ENCODE assay signal across 32 mouse cellular contexts in the genomic region with DNA sequence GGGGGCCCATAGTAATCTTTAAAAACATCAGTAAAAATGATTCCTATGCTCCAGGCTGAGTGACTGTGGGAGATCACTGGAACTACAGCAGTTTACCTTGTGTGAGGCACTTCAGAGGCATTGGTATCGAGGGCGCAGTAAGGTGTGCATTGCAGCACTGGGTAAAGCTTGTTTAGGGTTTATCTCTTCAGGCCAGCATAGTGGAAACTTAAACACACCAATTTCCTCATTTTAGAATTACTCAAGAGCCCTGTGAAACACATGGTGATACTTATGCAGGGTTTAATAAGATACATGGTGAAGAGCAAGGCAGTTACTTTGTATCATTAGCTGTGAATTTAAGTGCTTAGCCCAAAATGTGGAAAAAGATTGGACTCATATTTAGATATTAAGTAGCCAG. TPM values are rescaled to one million over a fixed set of nuclear protein-coding genes. Genes with fewer than 3 reads are reported as not detected.
A peak's percentile ranks its signal among the peaks of the same experiment; 100 is the strongest.
DNase-seq lines count a peak whose midpoint lies in the region; ATAC-seq and TF ChIP-seq lines count a peak whose summit lies in the region.
"Had no signal": no experiment of that assay in that cellular context is flagged by ENCODE, and none has a peak within 500 bp of the region (broad histone marks: within the 10 kb centered on the region; RNA-seq: fewer than 3 reads in every experiment).

No protein-coding gene starts in this region.

- H3K36me3 ChIP-seq in MEL (ENCODE audit: control insufficient read depth in 1 of 2, insufficient read depth in 2 of 2, low read length in 2 of 2) = no peaks in the 10 kb centered on the region
- no peaks in the 10 kb centered on the region for H3K36me3 ChIP-seq in liver, postnatal 0 days (replicated peaks; ENCODE audit: insufficient read depth, low read length)
- H3K36me3 ChIP-seq: embryonic facial prominence, embryonic 13.5 days; heart, embryonic 12.5 days; heart, embryonic 15.5 days had no signal

- H3K79me2 ChIP-seq in MEL (ENCODE audit: control insufficient read depth, insufficient read depth, low read length, poor library complexity) = no peaks in the 10 kb centered on the region

- DNase-seq in layer of hippocampus, adult 2 months (ENCODE audit: low spot score in 2 of 2) = no peak
- DNase-seq in layer of hippocampus, adult 18-20 months (ENCODE audit: low spot score in 2 of 2) = no peak
- peak; percentile 5 for DNase-seq in MEL (ENCODE audit: low read depth, low spot score)
- no peak for DNase-seq in liver, postnatal 0 days
- DNase-seq in frontal cortex, postnatal 10 days (ENCODE audit: low spot score in 2 of 2) = no peak
- DNase-seq: adrenal gland, postnatal 10 days; adrenal gland, postnatal 36 days; cerebellum, adult 11 months; cerebellum, adult 2 months; cerebellum, adult 9-11 months; cerebellum, postnatal 25 days; embryo, embryonic 11 days; gastrocnemius, postnatal 10 days; gastrocnemius, postnatal 36 days; heart, adult 18-20 months; heart, postnatal 10 days; heart, postnatal 4 days had no signal

- H3K27ac ChIP-seq in layer of hippocampus, adult 2 months = peak overlapping the region; percentile 83; the same call in 1 of the 2 replicates
- no peak overlapping the region for H3K27ac ChIP-seq in MEL (ENCODE audit: control insufficient read depth, low read depth, low read length)
- H3K27ac ChIP-seq in liver, postnatal 0 days (ENCODE audit: low read depth) = no peak overlapping the region
- H3K27ac ChIP-seq: embryonic facial prominence, embryonic 10.5 days; embryonic facial prominence, embryonic 13.5 days; forebrain, embryonic 12.5 days; forebrain, embryonic 15.5 days; heart, embryonic 15.5 days; hindbrain, embryonic 14.5 days; hindbrain, postnatal 0 days had no signal

- no peaks in the 10 kb centered on the region for H3K27me3 ChIP-seq in MEL (ENCODE audit: control insufficient read depth in 1 of 2, insufficient read depth in 2 of 2, low read length in 2 of 2)
- H3K27me3 ChIP-seq in liver, postnatal 0 days (ENCODE audit: insufficient read depth, low read length) = no peaks in the 10 kb centered on the region
- H3K27me3 ChIP-seq: embryonic facial prominence, embryonic 13.5 days; forebrain, embryonic 12.5 days; forebrain, embryonic 15.5 days; heart, embryonic 15.5 days had no signal

- no peak overlapping the region for H3K4me3 ChIP-seq in layer of hippocampus, adult 2 months
- no peak overlapping the region for H3K4me3 ChIP-seq in MEL (ENCODE audit: control insufficient read depth in 1 of 2, insufficient read depth in 1 of 2, low read depth in 2 of 2, low read length in 2 of 2)
- H3K4me3 ChIP-seq in liver, postnatal 0 days (ENCODE audit: low read depth, low read length) = no peak overlapping the region
- H3K4me3 ChIP-seq: embryonic facial prominence, embryonic 10.5 days; embryonic facial prominence, embryonic 13.5 days; erythroblast, embryonic 14.5 days; forebrain, embryonic 12.5 days; forebrain, embryonic 15.5 days; heart, embryonic 12.5 days; heart, embryonic 15.5 days had no signal

- H3K9me3 ChIP-seq in MEL (replicated peaks; ENCODE audit: insufficient read depth, low read length) = no peaks in the 10 kb centered on the region
- no peaks in the 10 kb centered on the region for H3K9me3 ChIP-seq in liver, postnatal 0 days (ENCODE audit: low read length)
- H3K9me3 ChIP-seq: embryonic facial prominence, embryonic 10.5 days; forebrain, embryonic 12.5 days; forebrain, embryonic 15.5 days; heart, embryonic 15.5 days had no signal

- WGBS in liver, postnatal 0 days (ENCODE audit: insufficient replicate concordance) = 71% methylated on average over 2 of the region's 2 CpGs

- TF ChIP-seq POLR2A in MEL (IDR thresholded peaks at IDR 0.05; ENCODE audit: control insufficient read depth in 1 of 2, insufficient read depth in 1 of 2, low read depth in 1 of 2, low read length in 2 of 2, poor library complexity in 1 of 2) = no peak

- no peak for TF ChIP-seq EP300 in MEL (IDR thresholded peaks at IDR 0.05; ENCODE audit: low read depth in 1 of 2, low read length in 2 of 2)
- TF ChIP-seq EP300 in liver, postnatal 0 days (IDR thresholded peaks at IDR 0.05; ENCODE audit: low read depth) = no peak

- TF ChIP-seq RAD21 in MEL (IDR thresholded peaks at IDR 0.05; ENCODE audit: low read depth, low read length) = no peak

- H3K4me1 ChIP-seq in MEL (ENCODE audit: control insufficient read depth in 1 of 2, insufficient read depth in 2 of 2, low read length in 2 of 2) = no peaks in the 10 kb centered on the region
- H3K4me1 ChIP-seq in liver, postnatal 0 days (ENCODE audit: insufficient read depth) = no peaks in the 10 kb centered on the region
- H3K4me1 ChIP-seq: embryonic facial prominence, embryonic 13.5 days; heart, embryonic 12.5 days; heart, embryonic 15.5 days had no signal

- H3K4me2 ChIP-seq in liver, postnatal 0 days (ENCODE audit: low read depth, low read length) = no peak overlapping the region
- H3K4me2 ChIP-seq: embryonic facial prominence, embryonic 13.5 days; forebrain, embryonic 12.5 days; forebrain, embryonic 15.5 days; heart, embryonic 12.5 days; heart, embryonic 15.5 days; hindbrain, embryonic 14.5 days had no signal

- H3K9ac ChIP-seq in MEL (ENCODE audit: control insufficient read depth, low read depth, low read length, poor library complexity, severe bottlenecking) = no peak overlapping the region
- no peak overlapping the region for H3K9ac ChIP-seq in liver, postnatal 0 days (replicated peaks)
- H3K9ac ChIP-seq: embryonic facial prominence, embryonic 13.5 days; forebrain, embryonic 12.5 days; forebrain, embryonic 15.5 days; heart, embryonic 12.5 days; heart, embryonic 15.5 days; hindbrain, embryonic 14.5 days had no signal

- no peak for TF ChIP-seq CTCF in layer of hippocampus, adult 2 months (conservative IDR thresholded peaks at IDR 0.05)
- no peak for TF ChIP-seq CTCF in MEL (IDR thresholded peaks at IDR 0.05 in 2 of 3, conservative IDR thresholded peaks at IDR 0.05 in 1 of 3; ENCODE audit: control insufficient read depth in 1 of 3, insufficient read depth in 1 of 3, low read depth in 2 of 3, low read length in 3 of 3, poor library complexity in 1 of 3, severe bottlenecking in 1 of 3)
- no peak for TF ChIP-seq CTCF in liver, postnatal 0 days (IDR thresholded peaks at IDR 0.05; ENCODE audit: low read depth)

- peak; percentile 83 for ATAC-seq in megakaryocyte, adult 5-6 weeks (ENCODE audit: poor library complexity, severe bottlenecking)
- no peak for ATAC-seq in liver, postnatal 0 days
- ATAC-seq: CD4-positive, CD25-positive, alpha-beta regulatory T cell, adult 4 months; forebrain, embryonic 15.5 days; hindbrain, postnatal 0 days; inflammation-experienced regulatory T-cells, adult 6 months; intestine, embryonic 16.5 days had no signal

TF ChIP-seq in MEL, 35 proteins besides CTCF, POLR2A, EP300 and RAD21:
- TF ChIP-seq USF2 (IDR thresholded peaks at IDR 0.05; ENCODE audit: borderline replicate concordance in 1 of 2, insufficient read depth in 1 of 2, low read depth in 1 of 2, low read length in 2 of 2) (no peak), SMC3 (IDR thresholded peaks at IDR 0.05; ENCODE audit: low read depth, low read length) (no peak), KAT2A (conservative IDR thresholded peaks at IDR 0.05; ENCODE audit: low read depth, low read length) (no peak), UBTF (IDR thresholded peaks at IDR 0.05; ENCODE audit: borderline replicate concordance, insufficient read depth, low read depth, low read length) (no peak), SIN3A (IDR thresholded peaks at IDR 0.05; ENCODE audit: low read length) (no peak), E2F4 (IDR thresholded peaks at IDR 0.05; ENCODE audit: borderline replicate concordance, low read depth, low read length) (no peak), ELF1 (IDR thresholded peaks at IDR 0.05; ENCODE audit: low read depth, low read length) (no peak), ZMIZ1 (IDR thresholded peaks at IDR 0.05; ENCODE audit: low read depth, low read length) (no peak), NRF1 (IDR thresholded peaks at IDR 0.05; ENCODE audit: insufficient read depth, low read depth, low read length, poor library complexity, severe bottlenecking) (no peak), CHD2 (IDR thresholded peaks at IDR 0.05; ENCODE audit: low read length) (no peak)

RNA-seq across cellular contexts. Expression of a gene that starts 37.0 kb away (rescaled TPM):
- total RNA-seq in layer of hippocampus, adult 2 months (2021) = 10 to 100 TPM; 49.9 to 53.7 TPM
- total RNA-seq in layer of hippocampus, adult 18-20 months (2021) = 10 to 100 TPM; 58.8 to 62.7 TPM
- total RNA-seq in MEL (2012; rRNA removed) = not detected in 2 replicates
- polyA plus RNA-seq in MEL (2012; ENCODE audit: insufficient read depth in 1 of 2, insufficient read length in 2 of 2, low read depth in 1 of 2, low replicate concordance in 2 of 2, missing spikeins in 1 of 2) = not detected
- 5.0 and 8.2 TPM in 2 replicates for total RNA-seq in megakaryocyte, adult 5-6 weeks (2015)
- 3.0 and 3.5 TPM in 2 replicates for total RNA-seq in megakaryocyte, adult 5-6 weeks (2017)
- 0.28 and 0.46 TPM in 2 replicates for polyA plus RNA-seq in liver, postnatal 0 days (2015; fragmentation: Nextera tagmentation; extraction: Ambion mirVana)
- total RNA-seq: gastrocnemius, adult 18-20 months had no signal
- polyA plus RNA-seq: C2C12 had no signal

Comparison
In these comparisons a context has a peak if more than half of its experiments do, and no peak if none do; other contexts are left out.
1. RNA of a gene that starts 37.0 kb away (total RNA-seq): 58.8 to 62.7 TPM in layer of hippocampus, adult 18-20 months and 49.9 to 53.7 TPM in layer of hippocampus, adult 2 months; 3.0 to 8.2 TPM in megakaryocyte, adult 5-6 weeks and not detected in MEL; every median in the first group is over 4 times any median in the second.